Mouse (Mus musculus) olfactory bulb, adult 2 months (tissue): Measurements from ENCODE around the gene Mtch1.

Experiments used
- CTCF ChIP-seq: fragments of 200-500 bp; IDR thresholded peaks from 2 replicates; pipeline ENCODE4 v1.5.1; 2012; ENCODE audit warnings: low read depth, mild to moderate bottlenecking, low read length, moderate library complexity; ENCODE audit not compliant: insufficient read depth
- POLR2A ChIP-seq: fragments of 200-500 bp; IDR thresholded peaks from 2 replicates; pipeline ENCODE4 v1.6.1; 2012; ENCODE audit warnings: mild to moderate bottlenecking, low read depth, low read length, moderate library complexity; ENCODE audit not compliant: insufficient read depth

GRCm38 (mm10) chr17:29368726-29369125 lies 21.0 kb upstream of the Mtch1 start:
- TF ChIP-seq CTCF (no peak), POLR2A (no peak)
